Mouse (Mus musculus): ENCODE results near the gene Xrcc2. TPM values are rescaled to one million over a fixed set of nuclear protein-coding genes. Genes with fewer than 3 reads are reported as not detected.
"Not testable (repeated sequence)": the region's sequence is repeated elsewhere in the genome, so short reads cannot be mapped to it uniquely, and the experiment has no call there.

The Xrcc2 gene
- total RNA-seq (2015) (9.8 and 13.1 TPM in 2 replicates), total RNA-seq (2017) (14.9 and 15.8 TPM in 2 replicates)

- ATAC-seq (replicated peaks; ENCODE audit: poor library complexity), result peak; percentile 97
These were observed at the start of gene Xrcc2 for GRCm38 (mm10) chr5:25705567-25706349. Gene Xrcc2 (minus strand): TSS chr5:25705825.

- no peak for ATAC-seq (replicated peaks; ENCODE audit: poor library complexity)
These were observed 48.7 kb upstream of the Xrcc2 start for GRCm38 (mm10) chr5:25754236-25754766.

GRCm38 (mm10) chr5:25753556-25754235 is 48.1 kb upstream of the Xrcc2 start:
- no peak for ATAC-seq (replicated peaks; ENCODE audit: poor library complexity)

- ATAC-seq (replicated peaks; ENCODE audit: poor library complexity), result no peak
These were observed 47.2 kb upstream of the Xrcc2 start for GRCm38 (mm10) chr5:25752862-25753261.

GRCm38 (mm10) chr5:25751552-25751951 is 45.9 kb upstream of the Xrcc2 start:
- ATAC-seq (replicated peaks; ENCODE audit: poor library complexity), result no peak

- ATAC-seq (replicated peaks; ENCODE audit: poor library complexity), result no peak
These were observed 43.0 kb upstream of the Xrcc2 start for GRCm38 (mm10) chr5:25748613-25749012.

- no peak for ATAC-seq (replicated peaks; ENCODE audit: poor library complexity)
These were observed 42.3 kb upstream of the Xrcc2 start for GRCm38 (mm10) chr5:25747904-25748303.

GRCm38 (mm10) chr5:25738902-25739301 is 33.3 kb upstream of the Xrcc2 start:
- not testable (repeated sequence) for ATAC-seq (replicated peaks; ENCODE audit: poor library complexity)

GRCm38 (mm10) chr5:25738448-25738847 is 32.8 kb upstream of the Xrcc2 start:
- ATAC-seq (replicated peaks; ENCODE audit: poor library complexity), result no peak

GRCm38 (mm10) chr5:25735861-25736260 is 30.2 kb upstream of the Xrcc2 start:
- ATAC-seq (replicated peaks; ENCODE audit: poor library complexity), result no peak

- ATAC-seq (replicated peaks; ENCODE audit: poor library complexity), result peak; percentile 76
These were observed 28.7 kb upstream of the Xrcc2 start for GRCm38 (mm10) chr5:25734318-25734717.

GRCm38 (mm10) chr5:25724134-25724675 is 18.6 kb upstream of the Xrcc2 start:
- ATAC-seq (replicated peaks; ENCODE audit: poor library complexity), result no peak

GRCm38 (mm10) chr5:25723016-25723415 is 17.4 kb upstream of the Xrcc2 start:
- no peak for ATAC-seq (replicated peaks; ENCODE audit: poor library complexity)

- no peak for ATAC-seq (replicated peaks; ENCODE audit: poor library complexity)
These were observed 13.8 kb upstream of the Xrcc2 start for GRCm38 (mm10) chr5:25719390-25719789.

GRCm38 (mm10) chr5:25713001-25713706 is 7.5 kb upstream of the Xrcc2 start:
- 0 out of 2 replicates have a peak, but pooled peaks have one; percentile 26 for ATAC-seq (replicated peaks; ENCODE audit: poor library complexity)

- no peak for ATAC-seq (replicated peaks; ENCODE audit: poor library complexity)
These were observed 691 bp downstream of the Xrcc2 start for GRCm38 (mm10) chr5:25704702-25705566.

GRCm38 (mm10) chr5:25697941-25698340 is 7.7 kb downstream of the Xrcc2 start:
- no peak for ATAC-seq (replicated peaks; ENCODE audit: poor library complexity)

GRCm38 (mm10) chr5:25696256-25696655 is 9.4 kb downstream of the Xrcc2 start:
- ATAC-seq (replicated peaks; ENCODE audit: poor library complexity), result no peak

GRCm38 (mm10) chr5:25695786-25696185 is 9.8 kb downstream of the Xrcc2 start:
- ATAC-seq (replicated peaks; ENCODE audit: poor library complexity), result no peak
